ENCODE assay signal across 13 mouse cellular contexts in the genomic region with DNA sequence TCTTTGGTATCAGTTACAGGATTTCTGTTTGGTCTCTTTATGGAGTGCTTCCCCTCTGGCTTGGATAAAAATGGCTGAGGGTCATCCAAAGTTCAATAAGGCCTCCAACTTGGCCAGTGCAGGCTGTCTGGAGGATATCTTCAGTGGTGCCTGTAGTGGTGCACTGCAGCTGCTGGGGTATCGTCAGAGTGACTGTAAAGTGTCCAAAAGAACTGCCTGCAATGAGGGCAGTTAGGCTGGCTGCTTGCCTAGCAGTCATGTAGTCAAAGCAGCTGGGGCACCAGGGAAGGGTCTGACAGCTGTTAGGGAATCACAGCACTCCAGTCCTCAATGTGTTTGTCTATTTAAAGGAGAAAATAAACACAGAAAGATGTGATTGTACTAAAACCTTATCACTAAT. TPM values are rescaled to one million over a fixed set of nuclear protein-coding genes. Genes with fewer than 3 reads are reported as not detected.
DNase-seq lines count a peak whose midpoint lies in the region; ATAC-seq and TF ChIP-seq lines count a peak whose summit lies in the region.
"Had no signal": no experiment of that assay in that cellular context is flagged by ENCODE, and none has a peak within 500 bp of the region (broad histone marks: within the 10 kb centered on the region; RNA-seq: fewer than 3 reads in every experiment).

No protein-coding gene starts in this region.

- H3K4me3 ChIP-seq in forebrain, postnatal 0 days (ENCODE audit: low read depth, low read length): no peak overlapping the region
- H3K4me3 ChIP-seq in forebrain, embryonic 11.5 days (ENCODE audit: low read depth, low read length): no peak overlapping the region
- no peak overlapping the region for H3K4me3 ChIP-seq in lung, embryonic 15.5 days
- no peak overlapping the region for H3K4me3 ChIP-seq in lung, adult 2 months (replicated peaks; ENCODE audit: extremely low read depth, low read depth, low read length)
- no peak overlapping the region for H3K4me3 ChIP-seq in heart, embryonic 16.5 days (ENCODE audit: low read length)
- no peak overlapping the region for H3K4me3 ChIP-seq in stomach, embryonic 15.5 days (replicated peaks)
- H3K4me3 ChIP-seq: forebrain, embryonic 12.5 days; liver, embryonic 12.5 days had no signal

- H3K9me3 ChIP-seq in forebrain, postnatal 0 days (ENCODE audit: low read length): 0 out of 2 replicates have a peak, but pooled peaks cover 3% of the 10 kb centered on the region
- peaks cover 4% of the 10 kb centered on the region for H3K9me3 ChIP-seq in forebrain, embryonic 11.5 days (ENCODE audit: control insufficient read depth, low read length)
- no peaks in the 10 kb centered on the region for H3K9me3 ChIP-seq in lung, embryonic 15.5 days
- peaks cover 10% of the 10 kb centered on the region for H3K9me3 ChIP-seq in heart, embryonic 16.5 days (replicated peaks; ENCODE audit: control insufficient read depth, low read length)
- H3K9me3 ChIP-seq in stomach, embryonic 15.5 days: no peaks in the 10 kb centered on the region
- H3K9me3 ChIP-seq: liver, embryonic 12.5 days had no signal

- no peaks in the 10 kb centered on the region for H3K4me1 ChIP-seq in forebrain, postnatal 0 days (ENCODE audit: insufficient read depth)
- H3K4me1 ChIP-seq in forebrain, embryonic 11.5 days (replicated peaks; ENCODE audit: control insufficient read depth, insufficient read depth, low read length): no peaks in the 10 kb centered on the region
- peaks cover 22% of the 10 kb centered on the region for H3K4me1 ChIP-seq in lung, embryonic 15.5 days
- H3K4me1 ChIP-seq in lung, adult 2 months (ENCODE audit: control insufficient read depth, insufficient read depth, low read length): peaks cover 2% of the 10 kb centered on the region; the same call in 1 of the 2 replicates
- peaks cover 20% of the 10 kb centered on the region for H3K4me1 ChIP-seq in heart, embryonic 16.5 days (ENCODE audit: control insufficient read depth, insufficient read depth, low read length)
- H3K4me1 ChIP-seq in stomach, embryonic 15.5 days: peaks cover 8% of the 10 kb centered on the region; the same call in 1 of the 2 replicates
- H3K4me1 ChIP-seq: forebrain, embryonic 12.5 days had no signal

- peak; percentile 50; the same call in 1 of the 2 replicates for ATAC-seq in forebrain, postnatal 0 days
- ATAC-seq in forebrain, embryonic 11.5 days (replicated peaks; ENCODE audit: low FRiP score): no peak
- ATAC-seq in lung, embryonic 15.5 days (ENCODE audit: borderline replicate concordance, extremely low read depth, low FRiP score, low TSS enrichment): peak; percentile 97
- peak; percentile 96 for ATAC-seq in heart, embryonic 16.5 days (replicated peaks; ENCODE audit: extremely low read depth, insufficient read depth, low FRiP score)
- peak; percentile 51; the same call in 1 of the 2 replicates for ATAC-seq in stomach, embryonic 15.5 days (ENCODE audit: insufficient read depth, low FRiP score, low read depth)
- ATAC-seq: liver, embryonic 12.5 days had no signal

- H3K9ac ChIP-seq in forebrain, postnatal 0 days: no peak overlapping the region
- H3K9ac ChIP-seq in forebrain, embryonic 11.5 days (ENCODE audit: low read length): no peak overlapping the region
- H3K9ac ChIP-seq in lung, embryonic 15.5 days: no peak overlapping the region
- H3K9ac ChIP-seq in heart, embryonic 16.5 days (ENCODE audit: low read length): no peak overlapping the region
- no peak overlapping the region for H3K9ac ChIP-seq in stomach, embryonic 15.5 days
- H3K9ac ChIP-seq: forebrain, embryonic 12.5 days; liver, embryonic 12.5 days had no signal

- intact Hi-C loops in left cerebral cortex, postnatal 36 days (cut with DNase I): no loop called here

- 34% methylated on average over 1 of the region's 1 CpGs for WGBS in forebrain, postnatal 0 days
- WGBS in forebrain, embryonic 11.5 days: 66% methylated on average over 1 of the region's 1 CpGs
- 4% methylated on average over 1 of the region's 1 CpGs for WGBS in lung, embryonic 15.5 days
- WGBS in lung, adult 2 months: 27% methylated on average over 1 of the region's 1 CpGs
- 15% methylated on average over 1 of the region's 1 CpGs for WGBS in heart, embryonic 16.5 days
- 17% methylated on average over 1 of the region's 1 CpGs for WGBS in stomach, embryonic 15.5 days

- peak; percentile 17 for DNase-seq in forebrain, postnatal 0 days
- no peak for DNase-seq in forebrain, embryonic 11.5 days (ENCODE audit: low spot score)
- no peak for DNase-seq in lung, adult 2 months
- DNase-seq in thymus, postnatal 10 days (ENCODE audit: low spot score in 2 of 2): no peak
- no peak for DNase-seq in left cerebral cortex, postnatal 36 days (ENCODE audit: low spot score in 2 of 2)
- DNase-seq: adrenal gland, postnatal 36 days; cerebellum, adult 9-11 months; midbrain, embryonic 14.5 days had no signal

- no peak overlapping the region for H3K4me2 ChIP-seq in forebrain, postnatal 0 days (ENCODE audit: low read depth)
- no peak overlapping the region for H3K4me2 ChIP-seq in forebrain, embryonic 11.5 days (ENCODE audit: low read depth, low read length, severe bottlenecking)
- no peak overlapping the region for H3K4me2 ChIP-seq in lung, embryonic 15.5 days
- no peak overlapping the region for H3K4me2 ChIP-seq in heart, embryonic 16.5 days (ENCODE audit: low read depth, low read length)
- H3K4me2 ChIP-seq in stomach, embryonic 15.5 days: no peak overlapping the region
- H3K4me2 ChIP-seq: forebrain, embryonic 12.5 days; liver, embryonic 12.5 days had no signal

- no peak overlapping the region for H3K27ac ChIP-seq in forebrain, postnatal 0 days (ENCODE audit: low read depth, low read length)
- H3K27ac ChIP-seq in forebrain, embryonic 11.5 days (ENCODE audit: low read depth, low read length): no peak overlapping the region
- peak overlapping the region; percentile 60 for H3K27ac ChIP-seq in lung, embryonic 15.5 days
- H3K27ac ChIP-seq in heart, embryonic 16.5 days (ENCODE audit: low read length): peak overlapping the region; percentile 72
- peak overlapping the region; percentile 69 for H3K27ac ChIP-seq in stomach, embryonic 15.5 days
- H3K27ac ChIP-seq: forebrain, embryonic 12.5 days; liver, embryonic 12.5 days had no signal

- TF ChIP-seq POLR2A in lung, adult 2 months (IDR thresholded peaks at IDR 0.05; ENCODE audit: borderline replicate concordance, extremely low read depth, low read depth, low read length): no peak

- no peaks in the 10 kb centered on the region for H3K36me3 ChIP-seq in forebrain, postnatal 0 days (ENCODE audit: insufficient read depth)
- no peaks in the 10 kb centered on the region for H3K36me3 ChIP-seq in forebrain, embryonic 11.5 days (ENCODE audit: control insufficient read depth, insufficient read depth, low read length)
- H3K36me3 ChIP-seq in lung, embryonic 15.5 days: no peaks in the 10 kb centered on the region
- no peaks in the 10 kb centered on the region for H3K36me3 ChIP-seq in heart, embryonic 16.5 days (ENCODE audit: control insufficient read depth, insufficient read depth)
- H3K36me3 ChIP-seq in stomach, embryonic 15.5 days: no peaks in the 10 kb centered on the region
- H3K36me3 ChIP-seq: forebrain, embryonic 12.5 days; liver, embryonic 12.5 days had no signal

- TF ChIP-seq CTCF in forebrain, postnatal 0 days (IDR thresholded peaks at IDR 0.05; ENCODE audit: low read depth): no peak
- no peak for TF ChIP-seq CTCF in lung, adult 2 months (IDR thresholded peaks at IDR 0.05; ENCODE audit: insufficient read depth, low read length)

- H3K27me3 ChIP-seq in forebrain, postnatal 0 days (ENCODE audit: insufficient read depth, low read length): no peaks in the 10 kb centered on the region
- H3K27me3 ChIP-seq in forebrain, embryonic 11.5 days (ENCODE audit: control insufficient read depth, insufficient read depth, low read length): no peaks in the 10 kb centered on the region
- no peaks in the 10 kb centered on the region for H3K27me3 ChIP-seq in lung, embryonic 15.5 days
- H3K27me3 ChIP-seq in heart, embryonic 16.5 days (ENCODE audit: control insufficient read depth, insufficient read depth, low read length): no peaks in the 10 kb centered on the region
- H3K27me3 ChIP-seq in stomach, embryonic 15.5 days (replicated peaks): no peaks in the 10 kb centered on the region
- H3K27me3 ChIP-seq: forebrain, embryonic 12.5 days; liver, embryonic 12.5 days had no signal

RNA-seq across cellular contexts. Expression of a gene that starts 36.9 kb away (rescaled TPM):
- total RNA-seq in forebrain, postnatal 0 days (2014; rRNA removed): 10.1 and 14.8 TPM in 2 replicates
- polyA plus RNA-seq in forebrain, postnatal 0 days (2015; fragmentation: Nextera tagmentation; extraction: Ambion mirVana): 29.7 and 33.7 TPM in 2 replicates
- polyA plus RNA-seq in forebrain, embryonic 11.5 days (2014; fragmentation: Nextera tagmentation; extraction: Ambion mirVana): 39.4 and 40.9 TPM in 2 replicates
- polyA plus RNA-seq in lung, embryonic 15.5 days (2015; fragmentation: Nextera tagmentation; extraction: Ambion mirVana): 67.2 and 68.7 TPM in 2 replicates
- polyA plus RNA-seq in lung, adult 2 months (2012; rRNA removed): 113 and 129 TPM in 2 replicates
- polyA plus RNA-seq in heart, embryonic 16.5 days (2015; fragmentation: Nextera tagmentation; extraction: Ambion mirVana): 41.2 and 41.9 TPM in 2 replicates
- 103 and 104 TPM in 2 replicates for polyA plus RNA-seq in stomach, embryonic 15.5 days (2015; fragmentation: Nextera tagmentation; extraction: Ambion mirVana)
- total RNA-seq in left cerebral cortex, postnatal 36 days (2021): 10 to 100 TPM; 25.7 to 31.5 TPM

Comparison
In these comparisons a context has a peak if more than half of its experiments do, and no peak if none do; other contexts are left out.
1. H3K27ac ChIP-seq: peak in lung, embryonic 15.5 days (single experiment), heart, embryonic 16.5 days (single experiment) and stomach, embryonic 15.5 days (single experiment); none in forebrain, postnatal 0 days (single experiment) and forebrain, embryonic 11.5 days (single experiment).